ENCODE assay signal across 10 mouse cellular contexts in genomic region chr2:165740982-165741381, GRCm38 (mm10).
A peak's percentile ranks its signal among the peaks of the same experiment; 100 is the strongest.
DNase-seq lines count a peak whose midpoint lies in the region; ATAC-seq and TF ChIP-seq lines count a peak whose summit lies in the region.
"Had no signal": no experiment of that assay in that cellular context is flagged by ENCODE, and none has a peak within 500 bp of the region (broad histone marks: within the 10 kb centered on the region; RNA-seq: fewer than 3 reads in every experiment).

No protein-coding gene starts in this region.

- no peak for ATAC-seq in hindbrain, embryonic 13.5 days (ENCODE audit: low FRiP score)
- peak; percentile 37; the same call in 1 of the 2 replicates for ATAC-seq in stomach, embryonic 14.5 days (ENCODE audit: insufficient number of reproducible peaks, insufficient read depth, low FRiP score, low read depth)
- no peak; the same call in 1 of the 2 replicates for ATAC-seq in stomach, postnatal 0 days (ENCODE audit: low FRiP score, low TSS enrichment)
- no peak for ATAC-seq in intestine, embryonic 15.5 days
- ATAC-seq: liver, postnatal 0 days had no signal

- H3K27ac ChIP-seq in hindbrain, embryonic 10.5 days = peak overlapping the region; percentile 66; the same call in 1 of the 2 replicates
- H3K27ac ChIP-seq in hindbrain, embryonic 13.5 days = no peak overlapping the region
- peak overlapping the region; percentile 3; the same call in 1 of the 2 replicates for H3K27ac ChIP-seq in stomach, embryonic 14.5 days (ENCODE audit: low read length)
- H3K27ac ChIP-seq in stomach, postnatal 0 days (replicated peaks) = no peak overlapping the region
- H3K27ac ChIP-seq in intestine, embryonic 15.5 days = no peak overlapping the region

- no peak overlapping the region for H3K4me3 ChIP-seq in hindbrain, embryonic 10.5 days
- H3K4me3 ChIP-seq in hindbrain, embryonic 13.5 days = no peak overlapping the region
- no peak overlapping the region for H3K4me3 ChIP-seq in stomach, embryonic 14.5 days (ENCODE audit: low read depth, low read length)
- no peak overlapping the region for H3K4me3 ChIP-seq in stomach, postnatal 0 days (ENCODE audit: low read depth, low read length)
- H3K4me3 ChIP-seq in intestine, embryonic 15.5 days (replicated peaks) = no peak overlapping the region

- no peak for DNase-seq in hindbrain, embryonic 10.5 days (ENCODE audit: low spot score)
- no peak for DNase-seq in stomach, postnatal 0 days (ENCODE audit: low spot score)
- peak; percentile 18 for DNase-seq in hindlimb bud, embryonic 11.5 days (ENCODE audit: extremely low spot score, low read depth, low spot score)
- DNase-seq in yolk sac, embryonic 10.5 days (ENCODE audit: low spot score) = peak; percentile 32
- no peak for DNase-seq in layer of hippocampus, adult 11-12 months (ENCODE audit: low spot score)
- DNase-seq: heart, postnatal 36 days; liver, postnatal 0 days had no signal

- WGBS in hindbrain, embryonic 10.5 days = 14% methylated on average over 9 of the region's 9 CpGs
- WGBS in hindbrain, embryonic 13.5 days = 23% methylated on average over 9 of the region's 9 CpGs
- 6% methylated on average over 9 of the region's 9 CpGs for WGBS in stomach, embryonic 14.5 days
- 8% methylated on average over 9 of the region's 9 CpGs for WGBS in stomach, postnatal 0 days
- 16% methylated on average over 9 of the region's 9 CpGs for WGBS in intestine, embryonic 15.5 days

- H3K9me3 ChIP-seq in hindbrain, embryonic 10.5 days = no peaks in the 10 kb centered on the region
- H3K9me3 ChIP-seq in hindbrain, embryonic 13.5 days = no peaks in the 10 kb centered on the region
- no peaks in the 10 kb centered on the region for H3K9me3 ChIP-seq in stomach, embryonic 14.5 days (ENCODE audit: control insufficient read depth, low read depth, low read length)
- no peaks in the 10 kb centered on the region for H3K9me3 ChIP-seq in stomach, postnatal 0 days (ENCODE audit: control insufficient read depth, low read length)
- no peaks in the 10 kb centered on the region for H3K9me3 ChIP-seq in intestine, embryonic 15.5 days

- H3K4me1 ChIP-seq in hindbrain, embryonic 10.5 days (replicated peaks) = peaks cover 25% of the 10 kb centered on the region
- H3K4me1 ChIP-seq in hindbrain, embryonic 13.5 days (replicated peaks) = peaks cover 23% of the 10 kb centered on the region
- peaks cover 11% of the 10 kb centered on the region; the same call in 1 of the 2 replicates for H3K4me1 ChIP-seq in stomach, embryonic 14.5 days (ENCODE audit: control insufficient read depth, insufficient read depth, low read length)
- H3K4me1 ChIP-seq in stomach, postnatal 0 days (replicated peaks; ENCODE audit: control insufficient read depth, insufficient read depth) = no peaks in the 10 kb centered on the region
- peaks cover 12% of the 10 kb centered on the region for H3K4me1 ChIP-seq in intestine, embryonic 15.5 days (replicated peaks)

- TF ChIP-seq CTCF in stomach, postnatal 0 days (IDR thresholded peaks at IDR 0.05; ENCODE audit: low read depth) = no peak

- H3K4me2 ChIP-seq in hindbrain, embryonic 13.5 days = no peak overlapping the region
- no peak overlapping the region for H3K4me2 ChIP-seq in stomach, embryonic 14.5 days (replicated peaks; ENCODE audit: low read depth, low read length)
- no peak overlapping the region for H3K4me2 ChIP-seq in stomach, postnatal 0 days (replicated peaks; ENCODE audit: low read depth)
- H3K4me2 ChIP-seq in intestine, embryonic 15.5 days (replicated peaks) = no peak overlapping the region

- no peak for TF ChIP-seq EP300 in stomach, postnatal 0 days (optimal IDR thresholded peaks at IDR 0.05)

- no peak overlapping the region for H3K9ac ChIP-seq in hindbrain, embryonic 13.5 days
- no peak overlapping the region for H3K9ac ChIP-seq in stomach, embryonic 14.5 days (replicated peaks; ENCODE audit: low read depth, low read length)
- no peak overlapping the region for H3K9ac ChIP-seq in stomach, postnatal 0 days (ENCODE audit: low read length)
- no peak overlapping the region for H3K9ac ChIP-seq in intestine, embryonic 15.5 days
- H3K9ac ChIP-seq: liver, postnatal 0 days had no signal

- H3K27me3 ChIP-seq in hindbrain, embryonic 10.5 days (ENCODE audit: insufficient read depth, poor library complexity, severe bottlenecking) = peaks cover 7% of the 10 kb centered on the region; the same call in 1 of the 2 replicates
- no peaks in the 10 kb centered on the region for H3K27me3 ChIP-seq in hindbrain, embryonic 13.5 days
- 0 out of 2 replicates have a peak, but pooled peaks cover 2% of the 10 kb centered on the region for H3K27me3 ChIP-seq in stomach, embryonic 14.5 days (ENCODE audit: control insufficient read depth, insufficient read depth, low read length)
- no peaks in the 10 kb centered on the region; the same call in 1 of the 2 replicates for H3K27me3 ChIP-seq in stomach, postnatal 0 days (ENCODE audit: control insufficient read depth, insufficient read depth, low read length)
- no peaks in the 10 kb centered on the region; the same call in 1 of the 2 replicates for H3K27me3 ChIP-seq in intestine, embryonic 15.5 days (replicated peaks)

- peaks cover 14% of the 10 kb centered on the region for H3K36me3 ChIP-seq in hindbrain, embryonic 10.5 days
- no peaks in the 10 kb centered on the region for H3K36me3 ChIP-seq in hindbrain, embryonic 13.5 days
- no peaks in the 10 kb centered on the region for H3K36me3 ChIP-seq in stomach, embryonic 14.5 days (ENCODE audit: control insufficient read depth, insufficient read depth, low read length)
- no peaks in the 10 kb centered on the region for H3K36me3 ChIP-seq in stomach, postnatal 0 days (ENCODE audit: control insufficient read depth, insufficient read depth, low read length)
- H3K36me3 ChIP-seq in intestine, embryonic 15.5 days = no peaks in the 10 kb centered on the region

Comparison
In these comparisons a context has a peak if more than half of its experiments do, and no peak if none do; other contexts are left out.
1. H3K27ac ChIP-seq: peak in hindbrain, embryonic 10.5 days (single experiment) and stomach, embryonic 14.5 days (single experiment); none in hindbrain, embryonic 13.5 days (single experiment), stomach, postnatal 0 days (single experiment) and intestine, embryonic 15.5 days (single experiment).
2. DNase-seq: peak in hindlimb bud, embryonic 11.5 days (single experiment) and yolk sac, embryonic 10.5 days (single experiment); none in hindbrain, embryonic 10.5 days (single experiment), stomach, postnatal 0 days (single experiment) and layer of hippocampus, adult 11-12 months (single experiment).